Mouse (Mus musculus) brain, embryonic 14.5 days (tissue): Measurements from ENCODE around the gene Cdhr3. TPM values are rescaled to one million over a fixed set of nuclear protein-coding genes. Genes with fewer than 3 reads are reported as not detected.

ENCODE experiments used
- DNase-seq: peaks from one replicate; pipeline ENCODE4 v3.0.0-alpha.2; 2011; ENCODE audit warnings: low read depth
- CTCF ChIP-seq: fragments of 200-500 bp; IDR thresholded peaks from 2 replicates; pipeline ENCODE4 v1.5.1; 2012; ENCODE audit warnings: inconsistent platforms, mild to moderate bottlenecking, moderate library complexity, borderline replicate concordance; ENCODE audit not compliant: insufficient read depth, insufficient read length; ENCODE audit errors: extremely low read depth
- POLR2A ChIP-seq: fragments of 200-500 bp; IDR thresholded peaks from 2 replicates; pipeline ENCODE4 v1.6.1; 2012; ENCODE audit warnings: mild to moderate bottlenecking, inconsistent platforms, borderline replicate concordance; ENCODE audit not compliant: poor library complexity, insufficient read depth, insufficient read length, severe bottlenecking; ENCODE audit errors: extremely low read depth
- polyA plus RNA-seq: library from polyadenylated mRNA; depleted of rRNA; stranded (reverse); fragments of >200 nt; gene quantifications from 2 replicates; pipeline ENCODE4 v1.2.3, GENCODE M21; 2012

The Cdhr3 gene
- polyA plus RNA-seq, 1 experiment = 0.36 TPM

- peak; percentile 64 for DNase-seq
- TF ChIP-seq POLR2A (no peak), CTCF (no peak)
These were observed 13.9 kb upstream of the Cdhr3 start for GRCm38 (mm10) chr12:33106438-33107167.

- DNase-seq = no peak
- TF ChIP-seq CTCF = no peak
- no peak for TF ChIP-seq POLR2A
These were observed 13.0 kb upstream of the Cdhr3 start for GRCm38 (mm10) chr12:33105724-33106123.

GRCm38 (mm10) chr12:33102342-33103115 is 9.9 kb upstream of the Cdhr3 start:
- TF ChIP-seq POLR2A (no peak), CTCF (no peak)
- peak; percentile 87 for DNase-seq

- TF ChIP-seq CTCF (no peak), POLR2A (no peak)
These were observed 9.0 kb upstream of the Cdhr3 start for GRCm38 (mm10) chr12:33101627-33102026.

GRCm38 (mm10) chr12:33096017-33096416 is 3.3 kb upstream of the Cdhr3 start:
- no peak for DNase-seq
- TF ChIP-seq CTCF = no peak
- no peak for TF ChIP-seq POLR2A

More at GRCm38 (mm10) chr12:33101627-33102026, 9.0 kb upstream of the Cdhr3 start:
- DNase-seq = no peak

- TF ChIP-seq POLR2A = no peak
- TF ChIP-seq CTCF = no peak
- no peak for DNase-seq
These were observed 479 bp downstream of the Cdhr3 start for GRCm38 (mm10) chr12:33092196-33092595.

- DNase-seq = peak; percentile 89
- TF ChIP-seq POLR2A (no peak), CTCF (no peak)
These were observed 6.5 kb downstream of the Cdhr3 start for GRCm38 (mm10) chr12:33086151-33086550.

- TF ChIP-seq POLR2A (no peak), CTCF (no peak)
- DNase-seq = no peak
These were observed 8.0 kb downstream of the Cdhr3 start for GRCm38 (mm10) chr12:33084683-33085082.

- TF ChIP-seq POLR2A (no peak), CTCF (no peak)
- DNase-seq = peak; percentile 75
These were observed 9.3 kb downstream of the Cdhr3 start for GRCm38 (mm10) chr12:33083362-33083761.

- TF ChIP-seq CTCF = no peak
- no peak for TF ChIP-seq POLR2A
- no peak for DNase-seq
These were observed 16.4 kb downstream of the Cdhr3 start for GRCm38 (mm10) chr12:33076309-33076708.

GRCm38 (mm10) chr12:33071901-33072672 is 20.6 kb downstream of the Cdhr3 start:
- no peak for TF ChIP-seq CTCF
- TF ChIP-seq POLR2A = no peak
- DNase-seq = peak; percentile 81

GRCm38 (mm10) chr12:33068977-33069376 is 23.7 kb downstream of the Cdhr3 start:
- DNase-seq = no peak
- no peak for TF ChIP-seq CTCF
- TF ChIP-seq POLR2A = no peak
